Mouse (Mus musculus) intestine, postnatal 0 days (tissue): ENCODE data around the gene Slc22a14. TPM values are rescaled to one million over a fixed set of nuclear protein-coding genes. Genes with fewer than 3 reads are reported as not detected.
"Not testable (repeated sequence)": the region's sequence is repeated elsewhere in the genome, so short reads cannot be mapped to it uniquely, and the experiment has no call there.

ENCODE experiments used
- ATAC-seq: fragments of 200-750 bp; cut with Nextera tagmentation; 2 replicates; pipeline ENCODE4 v1.8.0; 2017; ENCODE audit warnings: mild to moderate bottlenecking, moderate TSS enrichment, moderate library complexity
- H3K27ac ChIP-seq: fragments of 300-500 bp; sonication (generic); 2 replicates; pipeline ENCODE4 v1.5.1; 2014; ENCODE audit warnings: mild to moderate bottlenecking, low read depth, low read length, moderate library complexity
- H3K27me3 ChIP-seq: fragments of 300-500 bp; sonication (generic); replicated peaks from 2 replicates; pipeline ENCODE4 v1.6.1; 2014; ENCODE audit warnings: low read length, mixed read lengths; ENCODE audit not compliant: control insufficient read depth, insufficient read depth
- H3K36me3 ChIP-seq: fragments of 300-500 bp; sonication (generic); 2 replicates; pipeline ENCODE4 v1.6.1; 2014; ENCODE audit warnings: mild to moderate bottlenecking, moderate library complexity; ENCODE audit not compliant: control insufficient read depth, insufficient read depth
- H3K4me1 ChIP-seq: fragments of 300-500 bp; sonication (generic); replicated peaks from 2 replicates; pipeline ENCODE4 v1.6.1; 2014; ENCODE audit warnings: antibody characterized with exemption, low read length, mixed read lengths; ENCODE audit not compliant: control insufficient read depth, insufficient read depth
- H3K4me2 ChIP-seq: fragments of 300-500 bp; sonication (generic); replicated peaks from 2 replicates; pipeline ENCODE4 v1.6.1; 2014; ENCODE audit warnings: low read depth, mild to moderate bottlenecking, moderate library complexity
- H3K4me3 ChIP-seq: fragments of 300-500 bp; sonication (generic); 2 replicates; pipeline ENCODE4 v1.5.1; 2014; ENCODE audit warnings: low read depth, low read length
- H3K9ac ChIP-seq: fragments of 300-500 bp; sonication (generic); 2 replicates; pipeline ENCODE4 v1.6.1; 2014; ENCODE audit warnings: mild to moderate bottlenecking, low read depth, low read length
- H3K9me3 ChIP-seq: fragments of 300-500 bp; sonication (generic); 2 replicates; pipeline ENCODE4 v1.6.1; 2016; ENCODE audit warnings: mixed run types; ENCODE audit not compliant: control insufficient read depth
- CTCF ChIP-seq: sonication (generic); IDR thresholded peaks from 2 replicates; pipeline ENCODE4 v1.5.1; 2016; ENCODE audit warnings: low read depth, mild to moderate bottlenecking, control low read depth, antibody characterized with exemption, moderate library complexity
- WGBS: fragments of 180-500 bp; shearing (Covaris S2); extraction: QIAGEN DNeasy Blood & Tissue Kit; methylation state at CpG from one replicate; pipeline ENCODE4 v1.1.7; 2014; 5-methylcytosine and 5-hydroxymethylcytosine counted together
- polyA plus RNA-seq: library from polyadenylated mRNA; unstranded; fragments of >200 nt; fragmentation: Nextera tagmentation; extraction: Ambion mirVana; gene quantifications from 2 replicates; pipeline ENCODE4 v1.2.1, GENCODE M21; 2015

Slc22a14 gene
- polyA plus RNA-seq, 1 experiment from 2014 or later = not detected

DNA sequence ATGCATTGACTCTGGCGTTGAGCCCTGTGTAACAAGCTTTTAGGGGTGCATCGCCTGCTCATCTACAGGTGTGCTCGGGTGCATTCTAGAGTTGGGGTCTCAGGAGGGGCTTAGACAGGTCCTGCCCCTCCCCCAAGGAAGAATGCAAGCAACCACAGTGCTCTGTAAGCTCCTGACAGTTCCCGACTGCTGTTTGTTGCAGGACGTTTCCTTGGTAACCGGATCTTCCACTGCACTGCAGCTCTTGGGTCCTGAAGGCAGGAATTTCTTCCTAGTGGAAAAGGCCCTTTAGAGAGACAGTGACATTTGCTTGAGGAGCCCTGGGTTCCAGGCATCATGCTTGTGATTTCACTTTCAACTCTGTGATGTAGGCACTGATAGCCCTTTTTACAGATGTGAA is 17.2 kb upstream of the Slc22a14 start:
- WGBS = 68% methylated on average over 6 of the region's 6 CpGs
- Histone ChIP-seq H3K4me3 (no peak overlapping the region), H3K9me3 (no peaks in the 10 kb centered on the region), H3K4me2 (no peak overlapping the region), H3K27ac (no peak overlapping the region), H3K4me1 (no peaks in the 10 kb centered on the region), H3K9ac (no peak overlapping the region), H3K27me3 (no peaks in the 10 kb centered on the region), H3K36me3 (peaks cover 15% of the 10 kb centered on the region)
- ATAC-seq = no peak
- no peak for TF ChIP-seq CTCF

DNA sequence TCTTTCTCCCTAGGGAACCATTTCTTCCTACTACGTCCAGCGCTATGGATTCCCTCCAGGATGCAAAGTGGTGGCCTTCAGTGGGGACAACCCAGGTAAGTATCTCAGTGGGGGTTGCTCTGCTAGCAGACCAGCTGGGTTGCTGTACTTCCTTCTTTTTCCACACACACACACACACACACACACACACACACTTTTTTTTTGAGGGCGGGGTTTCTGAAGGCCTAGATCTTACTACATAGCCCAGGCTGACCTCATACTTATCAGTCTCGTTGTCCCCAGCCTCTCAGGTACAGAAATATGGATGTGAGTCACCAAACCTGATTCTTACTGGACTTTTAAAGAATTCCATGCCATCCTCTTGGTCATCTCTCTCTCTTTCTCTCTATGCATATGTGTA is 12.9 kb upstream of the Slc22a14 start:
- Histone ChIP-seq H3K4me2 (no peak overlapping the region), H3K9ac (no peak overlapping the region), H3K4me1 (no peaks in the 10 kb centered on the region), H3K4me3 (no peak overlapping the region), H3K36me3 (peaks cover 21% of the 10 kb centered on the region), H3K9me3 (no peaks in the 10 kb centered on the region), H3K27me3 (no peaks in the 10 kb centered on the region), H3K27ac (no peak overlapping the region)
- no peak for ATAC-seq
- TF ChIP-seq CTCF = no peak
- WGBS = 92% methylated on average over 4 of the region's 4 CpGs

- no peak overlapping the region for H3K4me2 ChIP-seq
- WGBS = 76% methylated on average over 6 of the region's 6 CpGs
- no peak overlapping the region for H3K27ac ChIP-seq
- ATAC-seq = no peak
- H3K4me1 ChIP-seq = no peaks in the 10 kb centered on the region
- TF ChIP-seq CTCF = no peak
- H3K4me3 ChIP-seq = no peak overlapping the region
- H3K9ac ChIP-seq = no peak overlapping the region
- no peaks in the 10 kb centered on the region for H3K9me3 ChIP-seq
- H3K27me3 ChIP-seq = no peaks in the 10 kb centered on the region
- peaks cover 13% of the 10 kb centered on the region for H3K36me3 ChIP-seq
Measured at GRCm38 (mm10) chr9:119375556-119375955, 10.2 kb upstream of the Slc22a14 start.

- H3K27ac ChIP-seq = no peak overlapping the region
- no peak overlapping the region for H3K9ac ChIP-seq
- 87% methylated on average over 3 of the region's 3 CpGs for WGBS
- H3K4me1 ChIP-seq = no peaks in the 10 kb centered on the region
- no peak for TF ChIP-seq CTCF
- H3K4me2 ChIP-seq = no peak overlapping the region
- no peaks in the 10 kb centered on the region for H3K27me3 ChIP-seq
- H3K9me3 ChIP-seq = no peaks in the 10 kb centered on the region
- H3K4me3 ChIP-seq = no peak overlapping the region
- peaks cover 9% of the 10 kb centered on the region for H3K36me3 ChIP-seq
- no peak for ATAC-seq
Measured at GRCm38 (mm10) chr9:119375008-119375407, 9.7 kb upstream of the Slc22a14 start.

- Histone ChIP-seq H3K36me3 (peaks cover 14% of the 10 kb centered on the region), H3K4me3 (no peak overlapping the region), H3K27me3 (no peaks in the 10 kb centered on the region), H3K4me1 (no peaks in the 10 kb centered on the region), H3K9me3 (no peaks in the 10 kb centered on the region), H3K27ac (no peak overlapping the region), H3K9ac (no peak overlapping the region), H3K4me2 (no peak overlapping the region)
- 81% methylated on average over 4 of the region's 4 CpGs for WGBS
- ATAC-seq = no peak
- no peak for TF ChIP-seq CTCF
Measured at GRCm38 (mm10) chr9:119371251-119371650, 5.9 kb upstream of the Slc22a14 start.

GRCm38 (mm10) chr9:119370770-119371169 is 5.4 kb upstream of the Slc22a14 start:
- not testable (repeated sequence) for H3K4me2 ChIP-seq, ATAC-seq, H3K27me3 ChIP-seq, H3K9ac ChIP-seq, H3K9me3 ChIP-seq, H3K4me1 ChIP-seq, H3K27ac ChIP-seq, H3K4me3 ChIP-seq
- peak; percentile 46 for TF ChIP-seq CTCF
- 88% methylated on average over 4 of the region's 4 CpGs for WGBS
- peaks cover 14% of the 10 kb centered on the region for H3K36me3 ChIP-seq

GRCm38 (mm10) chr9:119368367-119368766 is 3.0 kb upstream of the Slc22a14 start:
- no peaks in the 10 kb centered on the region for H3K27me3 ChIP-seq
- TF ChIP-seq CTCF = no peak
- H3K4me1 ChIP-seq = no peaks in the 10 kb centered on the region
- ATAC-seq = peak; percentile 32; the same call in 1 of the 2 replicates
- no peak overlapping the region for H3K4me3 ChIP-seq
- H3K36me3 ChIP-seq = peaks cover 8% of the 10 kb centered on the region
- no peaks in the 10 kb centered on the region for H3K9me3 ChIP-seq
- H3K4me2 ChIP-seq = no peak overlapping the region
- H3K27ac ChIP-seq = no peak overlapping the region
- 78% methylated on average over 3 of the region's 3 CpGs for WGBS
- H3K9ac ChIP-seq = no peak overlapping the region
